Mouse (Mus musculus) C2C12 (cell line): ENCODE measurements around the gene Rex1bd. TPM values are rescaled to one million over a fixed set of nuclear protein-coding genes. Genes with fewer than 3 reads are reported as not detected.

ENCODE experiments used
- H3K27me3 ChIP-seq: one replicate; pipeline ENCODE4 v1.6.1; 2011; ENCODE audit not compliant: control insufficient read depth, insufficient read depth, insufficient read length
- H3K36me3 ChIP-seq: one replicate; pipeline ENCODE4 v1.6.1; 2011; ENCODE audit not compliant: control insufficient read depth, insufficient read depth
- H3K4me3 ChIP-seq: one replicate; pipeline ENCODE4 v1.5.1; 2011; ENCODE audit warnings: mild to moderate bottlenecking, control low read depth; ENCODE audit not compliant: poor library complexity, insufficient read depth, severe bottlenecking
- H3K79me2 ChIP-seq: one replicate; pipeline ENCODE4 v1.6.1; 2011; ENCODE audit not compliant: control insufficient read depth, insufficient read depth
- H3K79me3 ChIP-seq: one replicate; pipeline ENCODE4 v1.6.1; 2011; ENCODE audit warnings: low read depth, control low read depth
- H3ac ChIP-seq: one replicate; pipeline ENCODE3; 2011; ENCODE audit warnings: low read depth; ENCODE audit not compliant: control insufficient read depth, insufficient read length
- CEBPB ChIP-seq: IDR thresholded peaks from one replicate; pipeline ENCODE4 v1.6.1; 2011; ENCODE audit warnings: low read depth, mild to moderate bottlenecking, control low read depth, moderate library complexity
- CTCF ChIP-seq: IDR thresholded peaks from one replicate; pipeline ENCODE4 v1.5.1; 2011; ENCODE audit not compliant: control insufficient read depth, insufficient read depth, insufficient read length
- FOSL1 ChIP-seq: IDR thresholded peaks from one replicate; pipeline ENCODE4 v1.8.0; 2011; ENCODE audit warnings: mild to moderate bottlenecking, low read length; ENCODE audit not compliant: poor library complexity, insufficient read depth, severe bottlenecking
- MAX ChIP-seq: IDR thresholded peaks from one replicate; pipeline ENCODE4 v1.6.1; 2011; ENCODE audit warnings: mild to moderate bottlenecking, control low read depth
- MYOD1 ChIP-seq: IDR thresholded peaks from one replicate; pipeline ENCODE4 v1.6.1; 2011; ENCODE audit warnings: low read depth; ENCODE audit not compliant: control insufficient read depth, insufficient read length
- MYOG ChIP-seq: IDR thresholded peaks from one replicate; pipeline ENCODE4 v1.6.1; 2011; ENCODE audit not compliant: control insufficient read depth, insufficient read length; ENCODE audit errors: extremely low read depth
- USF1 ChIP-seq: IDR thresholded peaks from one replicate; pipeline ENCODE4 v1.6.1; 2011; ENCODE audit warnings: low read depth, mild to moderate bottlenecking, control low read depth, moderate library complexity
- polyA plus RNA-seq: library from polyadenylated mRNA; unstranded; fragments of >200 nt; fragmentation: generic; extraction: Trizol; gene quantifications from one replicate; pipeline ENCODE4 v1.2.1, GENCODE M21; 2012; ENCODE audit warnings: missing spikeins

The Rex1bd gene
- polyA plus RNA-seq, 1 experiment: 199 TPM

- Histone ChIP-seq H3ac (no peak overlapping the region), H3K79me2 (peaks cover 35% of the 10 kb centered on the region), H3K79me3 (peaks cover 12% of the 10 kb centered on the region), H3K27me3 (no peaks in the 10 kb centered on the region), H3K36me3 (peaks cover 8% of the 10 kb centered on the region), H3K4me3 (no peak overlapping the region)
- TF ChIP-seq CTCF: no peak
- TF ChIP-seq USF1: no peak
Observed at GRCm38 (mm10) chr8:70457882-70458281, 48.7 kb downstream of the Rex1bd start.

- no peak for TF ChIP-seq MAX
- no peak for TF ChIP-seq MYOD1
- TF ChIP-seq CTCF: no peak
- TF ChIP-seq FOSL1: no peak
- no peak for TF ChIP-seq MYOG
- no peak for TF ChIP-seq CEBPB
- no peak for TF ChIP-seq USF1
- H3K36me3 ChIP-seq: peaks cover 15% of the 10 kb centered on the region
- peaks cover 34% of the 10 kb centered on the region for H3K79me2 ChIP-seq
- H3K27me3 ChIP-seq: no peaks in the 10 kb centered on the region
- no peak overlapping the region for H3ac ChIP-seq
- H3K4me3 ChIP-seq: no peak overlapping the region
- peaks cover 12% of the 10 kb centered on the region for H3K79me3 ChIP-seq
Observed at GRCm38 (mm10) chr8:70456996-70457395, 49.6 kb downstream of the Rex1bd start.

Other genes starting within 250 kb of the Rex1bd start
- gene Homer3, start 223.9 kb downstream of the Rex1bd start, polyA plus RNA-seq: 66.5 TPM
- 136 TPM for gene Ddx49, start 204.3 kb downstream of the Rex1bd start, polyA plus RNA-seq
- gene Cope, start 204.2 kb downstream of the Rex1bd start, polyA plus RNA-seq: 158 TPM
- gene Cers1, start 191.0 kb downstream of the Rex1bd start, polyA plus RNA-seq: 0.23 TPM
- gene Gdf1, start 176.9 kb downstream of the Rex1bd start, polyA plus RNA-seq: 0.16 TPM
- gene Upf1, start 153.5 kb downstream of the Rex1bd start, polyA plus RNA-seq: 47.2 TPM
- 0.20 TPM for gene Comp, start 133.2 kb downstream of the Rex1bd start, polyA plus RNA-seq
- gene Crtc1, start 67.2 kb downstream of the Rex1bd start, polyA plus RNA-seq: 11.7 TPM
- 34.4 TPM for gene Klhl26, start 29.8 kb downstream of the Rex1bd start, polyA plus RNA-seq
- 0.36 TPM for gene Tmem59l, start 19.4 kb downstream of the Rex1bd start, polyA plus RNA-seq
- 294 TPM for gene Crlf1, start 13.6 kb downstream of the Rex1bd start, polyA plus RNA-seq
- gene Uba52, start 4.0 kb upstream of the Rex1bd start, polyA plus RNA-seq: 1,556 TPM
- gene Fkbp8, start 21.0 kb upstream of the Rex1bd start, polyA plus RNA-seq: 256 TPM
- 47.5 TPM for gene Kxd1, start 21.2 kb upstream of the Rex1bd start, polyA plus RNA-seq
- 12.3 TPM for gene Ell, start 32.7 kb upstream of the Rex1bd start, polyA plus RNA-seq
- gene Isyna1, start 87.6 kb upstream of the Rex1bd start, polyA plus RNA-seq: 78.6 TPM
- gene Ssbp4, start 102.1 kb upstream of the Rex1bd start, polyA plus RNA-seq: 193 TPM
- not detected for gene Lrrc25, start 109.4 kb upstream of the Rex1bd start, polyA plus RNA-seq
- 20.9 TPM for gene Gdf15, start 125.7 kb upstream of the Rex1bd start, polyA plus RNA-seq
- 34.9 TPM for gene Pgpep1, start 153.6 kb upstream of the Rex1bd start, polyA plus RNA-seq
- gene Lsm4, start 166.5 kb upstream of the Rex1bd start, polyA plus RNA-seq: 300 TPM
- 128 TPM for gene Jund, start 192.2 kb upstream of the Rex1bd start, polyA plus RNA-seq
- gene Iqcn, start 196.7 kb upstream of the Rex1bd start, polyA plus RNA-seq: 0.01 TPM
- gene Gm3336, start 211.8 kb upstream of the Rex1bd start, polyA plus RNA-seq: not detected
- 0.01 TPM for gene Pde4c, start 217.0 kb upstream of the Rex1bd start, polyA plus RNA-seq
- gene Rab3a, start 247.9 kb upstream of the Rex1bd start, polyA plus RNA-seq: 14.4 TPM